Mouse (Mus musculus): ENCODE results near the gene Mmp1b. TPM values are rescaled to one million over a fixed set of nuclear protein-coding genes. Genes with fewer than 3 reads are reported as not detected.

Gene Mmp1b
- polyA plus RNA-seq (2015; fragmentation: Nextera tagmentation; extraction: Ambion mirVana) = not detected in 2 replicates

GRCm38 (mm10) chr9:7387947-7388346, at the start of gene Mmp1b:
TSS of gene Mmp1b (minus strand) at chr9:7388047.

GRCm38 (mm10) chr9:7344107-7344506, 43.7 kb downstream of the Mmp1b start, which contains the start of gene Mmp12:
TSS of gene Mmp12 (plus strand) at chr9:7344381.

Other genes starting within 250 kb of the Mmp1b start
- 3.4 and 4.2 TPM in 2 replicates for gene Dync2h1, start 203.6 kb downstream of the Mmp1b start, polyA plus RNA-seq (2015; fragmentation: Nextera tagmentation; extraction: Ambion mirVana)
- gene Dcun1d5, start 203.5 kb downstream of the Mmp1b start, polyA plus RNA-seq (2015; fragmentation: Nextera tagmentation; extraction: Ambion mirVana) = 92.1 and 103 TPM in 2 replicates
- 0.06 and 0.14 TPM in 2 replicates for gene Mmp13, start 115.5 kb downstream of the Mmp1b start, polyA plus RNA-seq (2015; fragmentation: Nextera tagmentation; extraction: Ambion mirVana)
- gene Mmp12, start 43.7 kb downstream of the Mmp1b start, polyA plus RNA-seq (2015; fragmentation: Nextera tagmentation; extraction: Ambion mirVana) = 0.19 and 0.71 TPM in 2 replicates
- 0.08 and 0.30 TPM in 2 replicates for gene Mmp3, start 57.8 kb upstream of the Mmp1b start, polyA plus RNA-seq (2015; fragmentation: Nextera tagmentation; extraction: Ambion mirVana)
- gene Mmp10, start 114.3 kb upstream of the Mmp1b start, polyA plus RNA-seq (2015; fragmentation: Nextera tagmentation; extraction: Ambion mirVana) = 0.21 and 0.26 TPM in 2 replicates
- gene Mmp8, start 170.4 kb upstream of the Mmp1b start, polyA plus RNA-seq (2015; fragmentation: Nextera tagmentation; extraction: Ambion mirVana) = 0.24 and 0.46 TPM in 2 replicates
- gene Mmp27, start 183.3 kb upstream of the Mmp1b start, polyA plus RNA-seq (2015; fragmentation: Nextera tagmentation; extraction: Ambion mirVana) = not detected in 2 replicates
- gene Mmp20, start 240.2 kb upstream of the Mmp1b start, polyA plus RNA-seq (2015; fragmentation: Nextera tagmentation; extraction: Ambion mirVana) = not detected in 2 replicates

All from urinary bladder, postnatal 0 days (tissue).